Mouse (Mus musculus): ENCODE measurements at regions not wholly inside any gene's neighbourhood (a gene's known extent, or its start where the extent isn't known, plus 50 kb on each side); places are given as distances from the start of the nearest gene placed in this dataset.

GRCm38 (mm10) chr16:93308666-93309360 is 295.1 kb downstream of the Setd4 start:
- no peak for TF ChIP-seq CTCF (IDR thresholded peaks at IDR 0.05; ENCODE audit: low read depth, low read length)
- no peak for TF ChIP-seq EP300 (IDR thresholded peaks at IDR 0.05; ENCODE audit: insufficient read depth, low read depth, low read length)
- no peak for TF ChIP-seq POLR2A (IDR thresholded peaks at IDR 0.05; ENCODE audit: insufficient read depth, low read length)
